In the genomic region with DNA sequence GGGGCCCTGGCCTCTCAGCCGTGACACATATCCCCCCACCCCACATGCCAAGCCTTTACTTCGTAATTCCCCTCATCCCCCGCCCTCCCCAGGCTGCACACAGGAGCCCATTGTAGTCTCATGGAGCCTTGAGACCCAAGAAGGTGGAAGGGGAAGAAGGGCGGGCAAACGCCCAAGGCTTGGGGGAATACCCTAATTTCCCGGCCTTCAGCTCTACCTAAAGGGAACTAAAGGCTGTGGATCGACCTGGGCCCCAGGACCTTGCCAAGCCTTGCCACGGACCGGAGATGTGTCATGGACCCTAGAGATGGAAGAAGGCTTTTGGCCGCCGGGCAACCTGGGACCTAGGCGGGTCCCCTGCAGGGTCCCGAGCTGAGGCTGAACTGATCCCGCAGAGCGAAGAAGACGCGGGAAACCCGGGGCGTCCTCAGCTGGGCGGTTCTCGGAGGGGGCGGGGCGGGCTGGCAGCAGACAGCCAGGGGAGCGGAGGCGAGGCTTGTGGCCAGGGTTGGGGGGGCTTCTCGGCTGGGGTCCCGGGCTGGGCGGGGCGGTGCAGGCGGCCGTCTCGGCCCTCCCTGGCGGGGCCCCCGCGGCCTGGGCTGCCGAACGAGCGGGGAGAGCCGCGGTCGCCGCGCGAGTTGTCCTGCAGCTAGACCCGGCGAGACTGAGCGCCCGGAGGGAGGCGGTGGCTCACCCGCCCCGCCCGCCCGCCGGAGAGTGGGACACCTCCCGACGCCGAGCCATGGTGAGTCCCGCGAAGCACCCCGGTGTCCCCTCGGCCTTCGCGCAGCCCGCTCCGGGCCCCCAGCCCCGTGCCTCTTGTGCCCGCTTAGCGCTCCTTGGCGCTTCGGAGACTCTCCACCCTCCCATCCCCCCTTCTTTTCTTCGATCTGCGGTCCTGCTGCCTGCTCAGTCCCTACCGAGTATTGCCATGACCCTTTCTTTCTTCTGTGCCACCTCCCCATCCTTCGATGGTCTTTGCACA, we compare ENCODE assay signal across 8 mouse cellular contexts. TPM values are rescaled to one million over a fixed set of nuclear protein-coding genes. Genes with fewer than 3 reads are reported as not detected.
DNase-seq lines count a peak whose midpoint lies in the region; ATAC-seq and TF ChIP-seq lines count a peak whose summit lies in the region.

A gene (plus strand): TSS at position 473 of the 985 bp plus-strand sequence.

- ATAC-seq in hindbrain, embryonic 16.5 days: peak; percentile 90

- intact Hi-C loops in left cerebral cortex, postnatal 4 days (cut with DNase I): loop anchor here (10.0 kb wide), 1 partner anchor 50 kb away; no protein-coding TSS in a partner anchor

- WGBS in hindbrain, embryonic 16.5 days: 0% methylated on average over 37 of the region's 74 CpGs
- WGBS in spleen, adult 2 months: 1% methylated on average over 72 of the region's 74 CpGs

- H3K4me1 ChIP-seq in hindbrain, embryonic 16.5 days (ENCODE audit: control insufficient read depth, insufficient read depth, low read depth, low read length): peaks cover 22% of the 10 kb centered on the region
- H3K4me1 ChIP-seq in spleen, adult 2 months (ENCODE audit: control insufficient read depth, insufficient read depth, insufficient read length): peaks cover 12% of the 10 kb centered on the region

- no peaks in the 10 kb centered on the region for H3K27me3 ChIP-seq in hindbrain, embryonic 16.5 days (replicated peaks; ENCODE audit: control insufficient read depth, insufficient read depth, low read length)
- peaks cover 8% of the 10 kb centered on the region; the same call in 1 of the 2 replicates for H3K27me3 ChIP-seq in spleen, adult 2 months (ENCODE audit: control insufficient read depth, insufficient read depth, low read length)

- peak within 1 kb of the TSS; percentile 93 for H3K9ac ChIP-seq in hindbrain, embryonic 16.5 days (ENCODE audit: low read depth, low read length)

- peaks cover 12% of the 10 kb centered on the region for H3K36me3 ChIP-seq in hindbrain, embryonic 16.5 days (ENCODE audit: control insufficient read depth, insufficient read depth, low read length)
- H3K36me3 ChIP-seq in spleen, adult 2 months (ENCODE audit: control insufficient read depth, insufficient read depth, low read length): no peaks in the 10 kb centered on the region

- H3K9me3 ChIP-seq in hindbrain, embryonic 16.5 days (ENCODE audit: control insufficient read depth, low read length): no peaks in the 10 kb centered on the region

- peak within 1 kb of the TSS; percentile 93 for H3K27ac ChIP-seq in hindbrain, embryonic 16.5 days (ENCODE audit: low read depth, low read length)
- 0 out of 2 replicates have a peak within 1 kb of the TSS, but pooled peaks have one; percentile 6 for H3K27ac ChIP-seq in spleen, adult 2 months (ENCODE audit: insufficient read depth, low read length)

- H3K4me2 ChIP-seq in hindbrain, embryonic 16.5 days (ENCODE audit: low read length): peak within 1 kb of the TSS; percentile 89

- H3K4me3 ChIP-seq in hindbrain, embryonic 16.5 days (ENCODE audit: low read length): peak within 1 kb of the TSS; percentile 76
- H3K4me3 ChIP-seq in spleen, adult 2 months (ENCODE audit: extremely low read depth, insufficient read depth, insufficient read length): peak within 1 kb of the TSS; percentile 62

- no peak for TF ChIP-seq CTCF in spleen, adult 2 months (IDR thresholded peaks at IDR 0.05; ENCODE audit: extremely low read depth, insufficient read depth, insufficient read length, insufficient replicate concordance)

- peak in 1 of 2 experiments; percentile 56 for DNase-seq in layer of hippocampus, adult 18-20 months (ENCODE audit: low spot score in 2 of 2)
- no peak for DNase-seq in layer of hippocampus, adult 11-12 months (ENCODE audit: low spot score)
- DNase-seq in cerebellum, postnatal 36 days: peak; percentile 54 to 65
- peak; percentile 87 for DNase-seq in gastrocnemius, postnatal 10 days
- peak; percentile 91 for DNase-seq in left cerebral cortex, postnatal 4 days
- peak; percentile 80 for DNase-seq in mesoderm, embryonic 11.5 days (ENCODE audit: low read depth, low spot score)
- DNase-seq in spleen, adult 2 months (ENCODE audit: low read depth in 1 of 2, low spot score in 2 of 2): peak in 1 of 2 experiments; percentile 24

- no peak for TF ChIP-seq POLR2A in spleen, adult 2 months (IDR thresholded peaks at IDR 0.05; ENCODE audit: low read depth, low read length)

RNA-seq across cellular contexts. Expression of the gene that starts here (rescaled TPM):
- 10 to 100 TPM; 25.8 to 30.0 TPM for total RNA-seq in layer of hippocampus, adult 18-20 months (2021)
- total RNA-seq in gastrocnemius, postnatal 10 days (2021): 10 to 100 TPM; 40.7 to 55.7 TPM
- polyA plus RNA-seq in hindbrain, embryonic 16.5 days (2015; fragmentation: Nextera tagmentation; extraction: Ambion mirVana): 63.4 and 74.4 TPM in 2 replicates
- 10 to 100 TPM; 59.8 to 68.1 TPM for total RNA-seq in left cerebral cortex, postnatal 4 days (2021)
- polyA plus RNA-seq in spleen, adult 2 months (2012; rRNA removed): 18.4 and 19.3 TPM in 2 replicates
